Mouse (Mus musculus) right cerebral cortex, postnatal 10 days (tissue): ENCODE results near the gene Stk32c.

Experiments used
- DNase-seq, 2 experiments: peaks; one replicate each; pipeline ENCODE4 v3.0.0; 2021; ENCODE audit warnings: low spot score in 2 of 2

Stk32c gene

DNA sequence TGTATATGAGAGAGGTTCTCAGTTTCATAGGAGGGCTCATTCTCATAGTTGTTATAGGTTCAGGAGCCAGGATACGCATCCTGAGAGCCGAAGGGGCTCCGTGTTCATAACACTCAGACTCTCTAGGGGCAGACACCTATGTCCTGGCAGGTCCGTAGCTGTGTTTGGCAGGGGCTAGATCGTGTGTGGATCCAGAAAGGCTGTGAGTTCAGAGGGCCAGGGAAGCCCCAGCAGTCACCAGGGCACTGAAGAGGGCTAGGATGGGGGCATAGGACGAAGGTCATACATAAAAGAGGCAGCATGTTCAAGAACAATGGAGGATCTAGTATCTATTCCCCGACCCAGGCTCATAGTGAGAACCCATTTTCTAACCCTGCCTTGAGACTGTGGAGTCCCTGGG, 117.8 kb downstream of the Stk32c start:
- DNase-seq: no peak

DNA sequence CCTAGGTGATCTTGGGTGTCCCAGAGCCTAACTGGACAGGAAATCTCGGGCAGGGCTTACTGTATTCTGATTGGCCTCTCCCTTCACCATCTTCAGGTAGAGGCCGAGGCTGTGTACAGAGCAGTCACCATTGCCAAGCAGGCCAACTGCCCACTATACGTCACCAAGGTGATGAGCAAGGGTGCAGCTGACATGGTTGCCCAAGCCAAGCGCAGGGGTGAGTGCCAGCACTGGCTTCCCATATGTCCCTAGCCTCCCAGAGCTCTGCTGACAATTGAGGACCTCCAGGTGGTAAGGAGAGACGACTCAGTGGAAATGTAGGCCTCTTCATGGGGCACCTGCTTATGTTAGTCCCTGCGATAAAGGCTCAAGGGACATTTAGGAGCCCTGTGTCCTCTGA, 118.3 kb downstream of the Stk32c start:
- DNase-seq: no peak

DNA sequence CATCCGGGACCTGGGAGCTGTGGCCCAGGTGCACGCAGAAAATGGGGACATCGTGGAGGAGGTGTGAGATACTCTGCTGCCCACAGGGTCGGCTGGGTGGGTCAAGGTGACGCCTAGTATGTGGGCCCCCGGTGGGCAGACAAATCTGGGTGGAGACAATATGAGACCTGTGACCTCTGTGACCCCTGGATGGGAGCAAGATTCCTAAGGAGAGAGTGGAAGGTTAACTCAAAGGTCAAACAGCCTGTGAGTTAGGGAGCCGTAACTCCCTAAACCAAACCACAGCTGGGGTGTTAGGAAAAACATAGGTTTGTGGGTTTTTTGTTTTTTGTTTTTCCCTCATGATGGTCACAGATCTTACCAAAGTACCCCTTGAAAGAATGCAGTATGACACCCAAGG, 119.3 kb downstream of the Stk32c start:
- DNase-seq: no peak

DNA sequence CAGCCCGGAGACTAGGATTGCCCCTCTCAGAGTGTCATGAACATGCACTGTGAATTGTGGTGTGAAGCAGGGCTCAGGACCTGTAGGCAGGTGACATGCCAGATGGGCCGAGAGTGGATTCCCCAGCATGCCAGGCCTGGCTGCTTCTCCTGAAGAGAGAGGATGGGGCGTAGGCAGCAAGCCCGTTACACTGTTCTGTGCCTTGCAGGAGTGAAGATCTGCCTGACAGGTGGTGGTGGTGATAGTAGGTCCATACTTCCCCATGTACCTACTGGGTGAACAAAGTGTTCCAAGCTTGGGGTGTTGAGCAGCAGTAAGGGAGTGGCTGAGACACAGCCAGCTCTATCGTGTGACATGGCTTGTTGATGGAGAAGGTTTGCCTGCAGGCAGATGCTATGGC, 120.0 kb downstream of the Stk32c start:
- no peak for DNase-seq

DNA sequence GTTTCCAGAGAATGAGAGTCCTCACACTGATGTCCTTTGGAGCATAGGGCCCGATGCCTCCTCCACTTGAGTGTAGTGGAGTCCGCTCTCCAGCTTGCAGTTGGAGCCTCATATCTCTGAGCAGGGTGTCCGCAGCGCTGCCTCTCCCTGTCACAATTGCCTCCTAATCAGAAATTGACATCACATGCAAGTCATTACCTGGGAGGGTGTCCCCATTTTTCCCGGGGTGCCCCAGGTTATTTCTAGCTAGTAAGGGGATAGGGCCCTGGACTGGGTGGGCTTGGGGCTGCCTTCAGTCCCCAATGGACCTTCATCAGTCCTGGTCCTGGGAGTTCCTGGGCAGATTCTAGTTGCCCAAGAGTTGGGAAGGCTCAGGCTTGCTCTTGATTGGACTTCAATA, 120.4 kb downstream of the Stk32c start:
- no peak for DNase-seq

DNA sequence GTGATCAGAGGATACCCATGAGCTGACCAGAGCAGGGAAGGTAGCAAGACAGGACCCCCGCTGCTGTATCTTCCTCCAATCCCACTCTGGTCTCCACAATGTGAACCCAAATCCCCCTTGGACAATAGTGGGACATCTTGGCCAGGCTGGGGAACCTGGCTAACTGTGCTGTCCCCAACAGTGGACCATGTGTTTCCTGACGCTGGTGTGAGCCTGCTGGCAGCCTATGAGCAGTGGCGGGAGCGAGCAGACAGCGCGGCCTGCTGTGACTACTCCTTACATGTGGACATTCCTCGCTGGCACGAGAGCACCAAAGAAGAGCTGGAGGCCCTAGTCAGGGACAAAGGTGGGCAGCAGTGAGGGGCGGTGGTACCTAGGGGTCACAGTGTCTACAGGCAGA, 121.4 kb downstream of the Stk32c start:
- no peak for DNase-seq

DNA sequence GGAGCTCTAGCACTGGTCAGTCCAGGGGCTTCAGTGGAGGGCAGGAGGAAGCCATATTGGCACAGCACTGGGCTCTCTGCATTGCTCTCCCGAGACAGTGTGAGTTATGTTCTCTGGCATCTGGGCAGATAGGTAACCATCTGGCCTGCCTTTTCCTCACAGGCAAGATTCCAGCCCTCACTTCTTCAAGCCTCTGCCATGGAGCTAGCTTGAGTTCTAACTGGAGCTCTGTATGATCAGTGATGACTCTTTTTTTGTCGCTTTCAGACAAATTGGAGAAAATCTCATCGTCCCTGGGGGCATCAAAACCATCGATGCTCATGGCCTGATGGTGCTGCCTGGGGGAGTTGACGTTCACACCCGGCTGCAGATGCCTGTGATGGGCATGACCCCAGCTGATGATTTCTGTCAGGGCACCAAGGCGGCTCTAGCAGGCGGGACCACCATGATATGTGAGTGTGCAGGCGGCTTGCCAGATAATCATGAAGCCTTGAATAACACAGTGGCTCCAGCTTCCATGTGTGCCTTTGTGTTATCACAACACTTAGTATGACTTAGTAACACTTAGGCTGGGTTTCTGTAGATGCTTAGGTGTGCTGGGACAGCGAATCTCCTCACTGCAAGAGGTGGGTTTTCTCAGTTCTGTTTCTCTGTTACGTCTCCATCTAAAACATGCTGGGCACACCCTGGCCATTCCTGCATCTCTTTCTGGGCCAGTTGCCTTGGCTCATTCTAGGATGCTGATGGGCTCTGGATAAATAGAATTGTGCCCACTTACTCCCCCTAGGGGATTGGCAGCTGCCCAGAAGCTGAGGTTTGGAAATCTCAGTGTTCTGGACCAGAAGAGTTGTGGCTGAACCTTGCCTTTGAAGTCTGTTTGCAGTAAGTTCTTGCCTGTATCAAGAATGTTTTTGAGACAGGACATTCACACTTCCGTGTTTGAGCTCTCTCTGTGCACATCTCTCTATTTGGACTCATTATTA, 122.9 kb downstream of the Stk32c start:
- DNase-seq: peak; percentile 81 to 85

DNA sequence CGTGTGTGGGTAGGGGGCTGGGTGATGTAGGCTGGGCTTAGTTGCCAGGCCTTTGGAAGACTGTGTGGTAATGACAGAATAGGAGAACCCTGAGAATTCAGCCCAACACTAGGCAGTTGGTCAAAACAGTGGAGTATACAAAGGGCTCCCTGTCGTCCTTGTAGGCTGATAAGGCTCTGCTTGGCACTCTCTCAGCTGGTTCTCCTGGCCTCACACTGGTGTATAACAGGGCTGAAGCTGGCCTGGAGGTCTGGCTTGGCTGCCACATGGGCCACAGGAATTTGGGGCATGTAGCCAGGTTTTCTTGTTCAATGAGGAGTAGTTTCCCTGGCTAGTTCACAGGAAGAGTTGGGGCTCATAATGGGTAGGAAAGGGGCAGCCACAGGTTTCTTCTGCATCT, 125.3 kb downstream of the Stk32c start:
- peak; percentile 74 to 82 for DNase-seq

DNA sequence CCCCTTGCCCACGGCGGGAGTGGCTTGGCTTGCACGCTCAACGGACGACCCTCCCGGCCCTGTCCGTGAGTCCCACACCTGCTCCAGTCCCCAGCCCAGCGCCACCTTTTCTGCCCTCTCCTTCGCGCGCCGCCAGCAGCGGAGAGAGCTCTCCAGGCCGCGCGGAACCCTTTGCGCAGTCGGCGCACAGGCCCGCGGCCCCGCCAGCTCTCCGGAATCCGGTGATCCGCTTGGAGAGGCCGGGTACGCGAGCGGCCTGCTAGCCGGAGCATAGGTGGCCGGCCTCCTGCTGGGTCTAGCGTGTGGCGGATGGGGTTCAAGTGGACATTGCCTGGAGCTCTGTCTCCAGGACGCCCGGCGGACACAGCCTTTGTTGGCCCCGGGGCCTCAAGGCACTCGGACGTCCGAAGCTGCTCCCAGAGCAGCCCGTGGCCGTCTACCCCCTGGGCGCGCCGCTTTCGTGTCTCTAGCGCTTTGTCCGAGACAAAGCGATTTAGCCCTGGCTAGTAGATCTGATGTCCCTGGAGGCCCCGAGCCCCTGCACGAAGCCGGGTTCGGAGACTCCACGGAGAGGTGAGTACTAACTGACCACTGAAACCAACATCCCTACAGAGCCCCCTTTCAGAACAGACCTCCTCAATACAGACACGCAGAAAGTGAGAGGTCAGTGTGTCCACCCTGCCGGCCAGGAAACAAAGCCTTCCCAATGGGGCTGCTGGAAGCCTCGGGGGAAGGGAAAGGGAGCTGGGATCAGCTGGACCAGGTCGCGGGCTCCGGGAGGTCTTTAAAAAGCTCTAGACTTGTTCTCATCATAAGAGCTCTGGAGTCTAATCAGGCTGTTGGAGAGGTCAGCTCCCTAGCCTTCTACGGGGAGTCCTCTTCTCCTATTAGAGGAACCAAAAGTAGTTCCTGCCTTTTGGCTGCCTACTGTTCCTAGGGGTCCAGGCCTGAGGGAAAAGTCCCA, 126.6 kb downstream of the Stk32c start:
- DNase-seq: no peak

DNA sequence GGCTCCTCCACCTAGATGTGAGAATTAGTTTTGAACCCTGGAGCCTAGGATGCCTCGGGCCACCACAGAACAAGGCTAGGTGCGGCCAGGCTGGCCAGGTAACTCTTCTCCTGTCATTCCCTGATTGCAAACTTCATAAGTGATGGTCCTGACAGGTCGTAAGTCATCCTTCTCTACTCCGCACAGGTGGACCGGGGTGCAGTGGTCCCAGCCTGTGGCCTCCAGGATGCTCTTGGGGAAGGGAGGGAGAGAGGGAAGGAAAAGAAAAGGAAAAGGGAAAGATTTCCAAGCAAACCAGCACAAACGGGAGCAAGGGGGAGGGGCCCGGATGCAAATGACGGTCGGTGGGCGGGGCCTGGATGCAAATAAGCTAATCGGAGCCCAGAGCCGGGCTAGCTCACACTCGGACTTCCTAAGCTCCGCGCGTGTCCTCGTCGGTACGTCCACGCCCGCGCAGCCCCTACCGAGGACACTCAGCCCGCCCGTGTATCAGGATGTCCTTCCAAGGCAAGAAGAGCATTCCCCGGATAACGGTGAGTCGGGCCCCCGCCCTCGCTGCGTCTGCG, 127.4 kb downstream of the Stk32c start, which contains the start of gene Dpysl4:
Gene Dpysl4, plus strand, starts transcription at position 373 of the 566 bp plus-strand sequence.
- DNase-seq: peak; percentile 93 to 94

DNA sequence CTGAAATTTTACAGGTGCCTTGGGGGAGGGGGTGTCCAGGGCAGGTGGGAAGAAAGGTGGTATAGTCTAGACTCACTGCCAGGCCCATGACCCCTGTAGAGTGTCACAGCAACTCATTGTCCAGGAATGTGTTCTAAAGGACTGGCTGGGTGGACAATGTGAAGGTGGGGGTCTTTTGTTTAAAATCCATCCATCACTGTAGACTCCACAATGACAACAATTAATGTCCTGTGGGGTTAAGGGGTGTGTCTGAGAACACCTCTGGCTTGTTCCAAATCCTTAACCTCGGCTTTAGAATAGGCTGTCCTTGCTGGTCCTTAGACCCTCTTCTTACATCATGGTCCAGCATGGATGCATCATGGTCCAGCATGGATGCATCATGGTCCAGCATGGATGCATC, 128.8 kb downstream of the Stk32c start:
- no peak for DNase-seq

DNA sequence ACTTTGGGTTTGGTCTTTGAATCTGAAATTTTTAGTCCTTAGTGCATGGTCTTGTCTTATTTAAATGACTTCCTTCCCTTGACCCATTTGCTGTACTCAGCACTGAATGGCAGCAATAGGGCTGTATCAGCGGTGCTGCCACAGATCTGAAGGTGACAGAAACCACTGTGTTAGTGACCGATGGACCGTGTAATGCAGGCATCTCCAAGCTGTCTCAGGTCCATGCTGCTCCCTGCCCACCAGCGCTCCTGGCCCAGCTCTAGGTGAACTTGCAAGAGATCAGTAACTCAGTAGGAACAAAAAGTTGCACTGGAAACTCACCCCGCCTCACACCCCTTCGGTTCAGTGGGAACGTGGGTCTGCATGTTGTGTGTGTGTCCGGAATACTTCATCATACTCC, 130.8 kb downstream of the Stk32c start:
- no peak for DNase-seq

DNA sequence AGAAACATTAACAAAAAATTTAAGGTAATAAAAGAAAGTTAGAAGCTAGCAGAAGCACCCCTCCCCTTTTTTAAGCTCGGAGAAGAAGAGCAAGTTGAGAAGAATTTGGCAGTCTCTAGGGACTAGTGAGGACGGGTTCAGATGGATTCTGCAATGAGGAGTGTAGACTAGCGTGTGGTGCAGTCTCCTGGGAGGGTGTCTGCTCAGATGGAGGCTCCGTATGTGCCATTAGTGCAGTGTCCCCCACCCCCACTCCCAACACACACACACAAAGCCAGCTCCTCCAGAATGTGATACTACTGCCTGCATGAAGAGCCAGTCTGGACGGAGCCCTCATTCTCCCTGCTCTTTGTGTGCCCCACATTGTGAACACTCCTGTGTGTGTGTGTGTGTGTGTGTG, 131.9 kb downstream of the Stk32c start:
- no peak for DNase-seq

DNA sequence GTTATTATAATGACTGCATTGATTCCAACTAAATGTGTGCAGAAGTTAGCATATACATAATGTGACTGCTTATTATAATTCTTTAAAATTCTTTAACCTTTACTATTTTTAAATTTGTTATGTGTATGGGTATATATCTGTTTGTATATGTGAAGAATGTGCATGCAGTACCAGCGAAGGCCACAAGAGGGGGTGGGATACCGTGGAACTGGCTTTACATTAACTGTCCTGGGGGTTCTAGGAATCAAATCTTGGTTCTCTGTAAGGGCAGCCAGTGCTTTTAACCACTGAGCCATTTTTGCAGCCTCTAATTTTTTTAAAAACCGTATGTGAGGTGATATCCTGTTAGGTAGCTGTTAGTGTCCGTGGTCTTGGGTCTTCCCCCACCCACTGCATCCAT, 132.4 kb downstream of the Stk32c start:
- no peak for DNase-seq

DNA sequence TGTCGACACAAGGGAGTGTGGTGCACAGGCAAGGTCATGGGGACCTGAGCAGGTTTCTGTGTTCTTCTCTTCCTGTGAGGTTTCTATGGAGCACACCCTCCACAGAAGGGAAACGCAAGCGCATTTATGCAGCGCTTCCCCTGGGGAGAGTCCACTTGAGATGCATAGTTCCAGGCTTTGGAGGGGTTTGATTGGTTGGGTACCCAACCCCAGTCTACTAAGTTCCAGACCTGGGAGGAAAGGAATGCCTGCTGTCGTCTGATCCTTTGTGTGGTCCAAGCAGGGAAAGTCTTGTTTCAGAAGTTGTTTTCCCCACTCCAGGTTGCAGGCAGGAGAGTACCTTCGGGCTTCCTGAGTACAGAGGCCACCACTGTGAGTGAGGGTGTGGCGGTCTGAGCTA, 134.0 kb downstream of the Stk32c start:
- no peak for DNase-seq

DNA sequence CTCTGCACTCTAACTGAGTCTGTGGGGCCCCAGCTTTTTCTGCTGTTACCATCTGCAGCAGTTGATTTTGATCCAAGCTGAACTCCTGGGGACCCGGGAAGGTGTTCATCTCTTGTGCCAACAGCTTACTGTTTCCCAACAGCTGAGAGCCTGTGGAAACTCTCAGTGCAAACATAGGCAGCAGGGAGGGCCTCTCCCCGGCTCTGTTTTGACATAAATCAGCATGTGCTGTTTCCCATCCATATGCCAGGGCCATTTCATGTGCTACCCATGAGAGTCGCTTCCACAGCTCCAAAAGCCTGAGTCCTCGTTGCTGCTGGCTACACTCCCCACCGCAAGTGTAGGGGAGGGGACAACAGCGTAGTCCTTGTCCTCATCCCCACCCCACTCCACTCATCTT, 134.9 kb downstream of the Stk32c start:
- DNase-seq: no peak

DNA sequence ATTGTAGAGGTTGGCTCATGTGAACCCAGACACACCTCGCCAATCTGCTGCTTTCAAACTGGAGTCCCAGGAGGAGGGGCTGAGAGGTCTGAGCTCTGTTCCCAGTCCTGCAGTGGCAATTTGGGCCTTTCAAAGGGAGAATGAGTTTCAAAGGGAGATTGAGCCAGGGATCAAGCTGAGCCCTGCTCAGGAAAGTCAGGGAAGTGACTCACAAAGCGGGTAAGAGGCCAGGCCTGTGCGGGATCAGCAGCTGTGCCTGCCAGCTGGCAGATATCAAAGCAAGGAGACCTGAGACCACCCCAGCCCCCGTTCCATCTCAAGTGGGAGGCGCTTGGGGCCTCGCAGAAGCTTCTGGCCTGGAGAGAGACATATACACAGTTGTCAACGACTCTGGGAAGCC, 135.8 kb downstream of the Stk32c start:
- DNase-seq: no peak

DNA sequence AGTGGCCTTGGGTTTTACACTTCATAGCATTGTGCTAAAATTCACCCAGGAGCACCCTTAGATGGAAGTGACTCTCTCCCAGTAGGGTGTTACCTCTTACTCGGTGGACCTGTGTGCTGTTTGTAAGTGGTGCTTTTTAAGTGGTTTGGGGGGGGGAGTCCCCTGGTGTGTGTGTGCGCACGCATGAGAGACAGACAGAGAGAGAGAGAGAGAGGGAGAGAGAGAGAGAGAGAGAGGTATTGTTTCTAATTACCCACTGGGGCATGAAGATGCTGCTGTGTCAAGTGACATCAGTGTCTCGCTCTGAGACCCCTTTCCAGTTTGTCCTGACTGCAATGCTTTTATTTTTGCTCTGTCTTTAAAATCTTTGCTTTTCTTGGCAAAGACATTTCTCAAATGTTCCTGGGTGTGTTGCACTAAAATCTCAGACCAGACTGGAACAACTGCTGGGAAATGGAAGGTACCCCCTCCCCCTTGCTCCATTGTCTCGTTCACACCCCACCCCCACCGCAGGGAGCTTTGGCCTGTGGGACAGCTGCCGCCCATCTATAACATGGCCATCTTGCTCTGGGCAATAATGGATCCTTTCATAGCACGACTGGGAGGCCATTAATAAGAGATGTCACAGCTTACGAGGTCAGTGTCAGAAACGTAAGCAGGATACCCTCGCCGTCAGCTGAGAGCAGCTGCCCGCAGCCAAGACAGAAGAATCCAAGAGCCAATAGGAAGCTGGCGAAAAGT, 137.9 kb downstream of the Stk32c start:
- no peak for DNase-seq

DNA sequence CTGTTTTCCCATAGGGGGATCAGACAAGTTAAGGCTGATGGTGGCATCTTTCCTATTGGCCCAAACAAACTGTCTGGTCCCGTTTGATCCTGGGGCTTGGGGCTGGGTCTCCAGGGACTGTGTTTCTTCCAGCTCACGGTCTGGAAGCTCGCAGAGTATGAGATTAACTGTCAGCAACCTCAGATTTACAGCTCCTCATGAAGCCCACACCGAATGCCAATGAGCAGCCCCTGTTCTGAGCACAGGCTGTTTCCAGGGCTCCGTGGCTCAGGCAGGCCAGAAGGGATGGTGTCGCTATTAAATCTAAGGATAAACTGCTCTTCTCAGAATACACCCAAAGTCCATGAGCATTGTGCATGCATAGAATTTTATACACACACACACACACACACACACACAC, 138.9 kb downstream of the Stk32c start:
- DNase-seq: no peak

DNA sequence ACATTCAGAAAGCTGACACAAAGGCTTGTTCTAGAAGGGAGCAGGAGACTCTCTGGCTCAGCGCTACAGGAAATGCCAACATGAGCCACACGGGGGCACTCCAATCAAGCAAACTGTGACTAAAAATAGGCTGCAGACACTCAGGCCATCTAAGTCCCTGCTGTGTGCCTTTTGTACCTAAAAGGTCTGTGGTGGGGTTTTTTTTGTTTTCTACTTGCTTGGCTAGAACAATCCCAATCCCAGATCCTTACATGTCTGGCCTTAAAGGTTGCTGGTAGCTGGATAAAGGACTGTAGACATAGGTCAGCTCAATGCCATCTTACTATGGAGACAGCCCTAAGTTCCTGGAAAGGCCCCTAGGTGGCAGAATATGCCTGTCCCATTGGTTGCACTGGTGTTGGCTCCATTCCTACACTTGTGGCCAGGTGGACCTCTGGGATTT, 144.9 kb downstream of the Stk32c start:
- peak; percentile 78 to 88 for DNase-seq

DNA sequence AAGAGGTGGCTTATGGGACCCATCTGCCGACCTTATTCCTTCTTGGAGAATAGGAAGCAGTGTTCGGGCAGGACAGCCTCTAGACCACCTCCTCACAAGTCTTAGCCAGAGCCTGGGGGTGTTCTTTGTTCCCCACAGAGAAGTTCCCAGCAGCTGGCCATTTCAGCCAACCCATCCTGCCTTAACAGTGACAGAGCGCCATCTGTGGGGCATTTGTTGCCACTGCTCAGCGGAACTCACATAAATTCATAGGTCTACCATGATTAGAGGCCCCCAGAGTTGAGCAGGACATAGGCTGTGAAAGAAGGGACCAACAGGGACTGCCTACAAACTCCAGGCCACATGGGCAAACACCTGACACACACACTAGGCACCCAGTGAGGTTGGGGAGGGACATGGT, 149.7 kb downstream of the Stk32c start:
- DNase-seq: no peak
